Mouse (Mus musculus): ENCODE results near the gene Inhbb. TPM values are rescaled to one million over a fixed set of nuclear protein-coding genes. Genes with fewer than 3 reads are reported as not detected.

Inhbb gene
- polyA plus RNA-seq (2012; rRNA removed), result 4.3 and 5.1 TPM in 2 replicates

DNA sequence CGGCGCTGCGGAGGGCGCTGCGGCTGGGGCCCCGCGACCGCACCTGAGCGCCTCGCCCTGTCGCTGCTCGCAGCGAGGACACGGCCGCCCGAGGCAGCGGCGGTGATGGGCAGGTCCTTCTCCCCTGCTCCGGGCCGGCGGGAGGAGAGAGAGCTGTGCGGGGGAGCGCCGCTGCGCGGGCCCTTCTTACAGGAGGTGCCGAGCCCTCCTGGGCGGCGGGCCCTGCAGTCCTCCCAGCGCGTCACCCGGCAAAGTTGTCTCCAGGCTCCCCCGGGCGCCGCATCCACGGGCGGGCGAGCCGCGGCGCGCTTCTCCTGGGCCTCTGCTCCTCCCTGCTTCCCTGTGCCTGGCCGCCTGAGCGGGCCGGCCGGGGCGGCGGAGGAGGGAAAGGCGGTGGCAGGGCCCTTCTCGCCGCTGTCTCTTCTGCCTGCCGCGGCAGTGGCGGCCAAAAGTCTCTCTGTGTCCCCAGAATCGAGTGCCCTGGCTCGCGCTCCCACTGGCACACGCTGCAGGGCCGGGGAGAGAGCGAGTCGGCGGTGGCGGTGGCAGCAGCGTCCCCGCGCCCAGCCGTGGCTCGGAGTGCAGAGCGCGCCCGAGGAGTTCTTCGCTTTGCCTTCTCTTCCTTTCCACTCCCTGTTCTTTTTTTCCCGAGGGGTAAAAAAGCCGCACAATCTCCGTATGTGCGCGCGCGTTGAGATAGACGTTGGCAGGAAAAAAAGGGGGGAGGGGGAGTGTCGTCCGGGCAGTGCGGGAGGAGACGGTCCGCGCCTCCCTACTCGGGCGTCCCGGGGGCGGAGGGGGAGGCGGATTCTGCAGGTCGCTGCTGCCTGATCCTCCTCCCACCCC is at the start of gene Inhbb:
TSS of gene Inhbb (minus strand) at position 673 of the 846 bp plus-strand sequence.
- peak; percentile 53 for DNase-seq (ENCODE audit: low spot score)

DNA sequence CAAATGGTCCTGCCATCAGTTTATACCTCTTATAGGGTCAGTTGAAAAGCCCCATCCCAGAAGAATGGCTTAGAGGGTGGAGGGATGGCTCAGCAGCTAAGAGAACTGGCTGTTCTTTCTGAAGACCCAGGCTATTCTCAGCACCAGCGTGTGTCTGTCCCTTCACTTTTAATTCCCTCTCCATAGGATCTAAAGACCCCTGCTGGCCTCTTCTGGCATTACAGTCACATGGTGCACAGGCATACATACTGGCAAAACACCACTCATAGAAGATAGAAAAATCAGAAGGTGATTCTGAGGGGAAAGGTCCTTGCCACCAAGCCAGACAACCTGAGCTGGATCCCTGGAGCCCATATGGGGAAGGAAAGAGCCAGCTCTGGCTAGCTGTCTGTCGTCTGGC is 41.3 kb upstream of the Inhbb start:
- DNase-seq (ENCODE audit: low spot score), result no peak

DNA sequence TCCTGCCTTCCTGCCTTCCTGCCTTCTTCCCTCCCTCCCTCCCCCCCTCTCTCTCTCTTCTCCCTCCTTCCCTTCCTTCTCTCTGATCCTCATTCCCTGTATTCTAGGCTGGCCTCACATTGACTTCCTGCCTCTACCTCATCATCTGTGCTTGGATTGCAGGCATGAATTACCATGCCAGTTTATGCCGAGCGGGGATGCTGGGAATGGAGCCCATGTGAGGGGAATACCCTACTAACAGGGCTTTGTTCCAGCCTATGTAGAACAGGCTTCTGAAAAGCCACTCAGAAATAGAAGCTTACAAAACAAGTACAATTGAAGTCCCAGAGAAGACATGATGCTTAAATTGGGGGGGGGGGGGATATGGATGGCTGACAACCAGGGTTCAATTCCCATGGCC is 38.0 kb upstream of the Inhbb start:
- DNase-seq (ENCODE audit: low spot score), result no peak

DNA sequence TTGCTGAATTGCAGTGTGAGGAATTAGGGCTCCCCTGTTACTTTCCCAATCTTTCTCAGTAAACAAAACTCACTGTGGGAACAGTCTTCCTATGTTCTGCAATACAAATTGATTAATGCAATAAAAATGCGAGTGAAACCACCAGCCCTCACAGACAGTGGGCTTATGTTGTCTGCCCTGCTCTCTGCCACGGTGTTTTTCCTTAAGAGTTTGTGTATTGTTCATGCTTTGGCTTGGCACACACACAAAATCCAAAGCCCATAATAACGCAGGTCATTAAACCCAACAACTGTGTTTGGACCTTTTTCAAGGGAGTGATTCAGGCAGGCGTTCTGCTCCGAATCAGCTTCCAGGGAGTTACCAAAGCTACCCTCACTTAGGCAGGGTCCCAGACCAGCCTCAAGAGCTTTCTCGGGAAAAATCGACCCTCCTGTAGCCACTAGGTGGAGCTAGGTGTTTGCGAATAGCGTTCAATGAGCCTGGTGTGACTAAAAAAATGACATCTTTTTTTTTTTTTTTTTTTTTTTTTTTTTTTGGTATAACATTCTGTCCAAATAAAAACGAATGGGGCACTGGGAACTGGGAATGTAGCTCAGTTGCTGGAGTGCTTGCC is 36.1 kb upstream of the Inhbb start:
- no peak for DNase-seq (ENCODE audit: low spot score)

DNA sequence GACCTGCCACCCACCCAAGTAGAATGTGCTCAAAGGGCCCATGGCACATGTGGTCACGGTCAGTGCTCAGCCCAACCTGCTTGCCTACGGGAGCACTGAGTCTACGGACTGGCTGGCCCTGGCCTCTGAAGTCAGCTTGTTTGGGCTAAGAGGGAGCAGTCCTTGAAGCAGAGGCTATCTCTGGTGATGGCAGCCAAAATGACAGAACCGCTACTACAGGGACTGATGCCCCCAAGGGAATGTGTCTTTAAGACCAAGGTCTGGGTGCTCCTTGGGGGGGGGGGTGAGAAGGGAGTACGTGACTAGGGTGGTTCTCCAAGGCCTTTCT is 35.4 kb upstream of the Inhbb start:
- DNase-seq (ENCODE audit: low spot score), result no peak

DNA sequence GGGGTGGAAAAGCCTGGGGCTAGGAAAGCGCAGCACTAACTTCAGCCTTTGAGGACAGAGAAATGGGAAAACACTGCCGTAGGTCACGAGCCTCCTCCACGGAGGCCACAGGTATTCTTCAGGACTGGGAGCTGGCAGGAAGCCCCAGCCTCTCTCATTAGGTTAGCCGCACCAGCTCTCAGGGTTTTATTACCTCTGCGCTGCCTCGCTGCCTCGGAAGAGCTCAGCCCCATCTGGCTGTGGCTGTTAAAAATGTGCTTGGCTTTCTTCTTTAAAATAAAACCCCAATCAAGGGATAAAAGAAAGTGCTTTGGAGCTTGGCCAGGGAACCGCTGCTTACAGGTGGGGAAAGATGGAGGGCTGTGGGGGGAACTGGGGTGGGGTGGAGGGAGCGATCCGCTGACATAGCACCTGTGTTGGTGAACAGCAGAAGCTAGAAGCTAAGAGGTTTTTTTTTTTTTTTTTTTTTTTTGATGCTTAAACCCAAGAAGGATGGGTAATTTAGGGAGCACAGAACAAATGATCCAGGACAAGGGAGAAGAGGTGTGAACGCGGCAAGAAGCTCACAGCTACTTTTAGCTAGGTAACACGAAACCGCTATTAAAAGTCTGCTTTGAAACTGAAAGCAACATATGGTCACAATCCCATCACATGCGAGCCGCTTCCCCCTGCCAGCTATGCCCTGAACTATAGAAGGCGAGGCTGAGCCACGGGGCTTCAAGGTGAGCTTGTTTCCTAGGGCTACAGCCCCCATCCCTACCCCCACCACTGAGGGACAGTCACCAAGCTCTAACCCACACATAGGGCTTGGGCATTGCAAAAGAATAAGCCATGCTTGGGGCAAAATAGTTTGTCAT is 34.9 kb upstream of the Inhbb start:
- DNase-seq (ENCODE audit: low spot score), result no peak

DNA sequence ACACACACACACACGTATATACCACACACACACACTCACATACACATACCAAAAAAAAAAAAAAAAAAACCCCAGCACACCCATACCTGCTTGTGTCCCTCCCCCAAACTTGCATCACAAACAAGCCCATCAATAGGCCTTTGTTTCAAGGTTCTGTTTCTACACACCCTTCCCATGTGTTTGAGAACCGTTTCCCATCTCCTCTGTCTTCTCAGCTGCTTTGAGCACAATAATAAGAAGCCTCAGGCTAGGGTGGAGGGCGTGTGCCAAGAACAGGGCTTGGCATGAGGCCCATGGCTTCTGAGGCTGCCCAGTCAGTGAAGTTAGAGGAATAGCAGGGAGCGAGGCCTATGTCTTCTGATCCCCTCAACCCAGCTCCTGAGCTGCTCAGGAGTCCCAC is 31.7 kb upstream of the Inhbb start:
- no peak for DNase-seq (ENCODE audit: low spot score)

DNA sequence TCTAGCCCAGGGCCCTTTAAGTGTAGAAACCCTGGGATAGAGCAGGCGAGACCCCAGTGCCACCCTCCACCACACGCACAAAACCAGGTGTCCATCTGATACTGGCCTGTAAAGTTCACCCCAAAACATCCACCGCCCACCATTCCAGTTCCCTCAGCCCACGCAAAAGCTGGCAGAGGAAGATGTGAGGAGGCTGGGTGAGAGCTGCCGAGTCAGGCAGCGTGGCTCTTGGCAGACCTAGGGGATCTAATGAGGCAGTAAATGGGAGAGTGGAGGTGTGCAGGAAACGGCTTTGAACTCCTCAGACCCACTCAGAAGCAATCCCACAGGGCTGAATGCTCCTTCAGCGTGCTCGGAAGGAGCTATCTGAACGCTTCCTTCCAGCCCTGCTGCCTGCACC is 29.4 kb upstream of the Inhbb start:
- DNase-seq (ENCODE audit: low spot score), result no peak

DNA sequence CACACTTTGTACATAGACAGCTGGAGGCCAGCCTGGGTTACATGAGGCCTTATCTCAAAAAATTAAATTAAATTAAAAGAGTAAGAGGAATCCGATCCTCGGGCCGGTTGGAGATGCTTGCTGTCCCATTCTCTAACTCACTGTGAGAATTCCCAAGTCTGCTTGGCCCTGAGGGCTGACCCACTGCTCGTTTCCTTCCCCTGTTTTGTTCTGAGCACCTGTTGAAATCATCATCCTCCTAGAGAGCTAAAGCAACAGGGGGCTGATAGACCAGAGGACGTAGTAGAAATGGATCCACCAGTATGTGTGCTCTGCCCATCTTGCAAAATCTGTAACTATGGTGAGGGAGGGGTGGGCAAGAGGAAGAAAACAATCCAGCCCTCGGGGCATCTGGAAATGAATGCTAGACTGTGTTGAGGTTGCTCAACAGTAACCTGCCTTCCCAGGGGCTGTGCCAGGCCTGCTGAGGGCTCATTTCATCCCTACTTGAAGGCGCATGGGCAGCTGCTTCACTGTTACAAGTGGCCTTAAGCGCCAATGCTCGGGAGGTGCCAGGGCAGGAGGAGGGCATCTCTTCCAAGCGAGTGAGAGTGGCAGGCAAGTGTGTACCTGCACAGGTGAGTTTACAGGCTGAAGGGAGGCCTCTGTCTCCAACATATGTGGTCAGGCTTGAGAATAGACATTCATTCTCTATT is 28.8 kb upstream of the Inhbb start:
- DNase-seq (ENCODE audit: low spot score), result no peak

DNA sequence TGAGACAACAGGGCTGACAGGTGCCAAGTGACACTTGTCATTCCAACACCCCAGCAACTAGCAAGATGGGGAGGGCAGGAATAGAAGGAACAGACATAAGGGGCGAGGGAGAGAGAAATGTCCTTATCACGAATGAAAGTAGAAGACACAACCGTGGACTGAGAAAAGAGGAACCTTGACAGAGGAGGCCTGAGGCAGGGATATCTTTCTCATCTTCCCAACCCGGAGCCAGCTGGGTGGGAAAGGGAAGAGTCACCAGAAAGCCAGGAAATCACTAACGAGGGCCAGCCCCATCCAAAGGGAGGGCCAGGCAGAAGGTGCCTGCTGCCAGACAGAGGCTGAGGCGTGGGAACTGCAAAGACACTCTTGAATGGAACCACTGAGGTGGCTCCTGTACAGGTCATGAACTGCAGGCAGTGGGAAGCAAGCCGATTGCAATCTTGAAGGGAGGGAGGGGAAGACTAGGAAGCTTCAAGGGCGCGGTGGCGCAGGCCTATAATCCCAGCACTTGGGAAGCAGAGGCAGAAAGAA is 24.8 kb upstream of the Inhbb start:
- DNase-seq (ENCODE audit: low spot score), result no peak

DNA sequence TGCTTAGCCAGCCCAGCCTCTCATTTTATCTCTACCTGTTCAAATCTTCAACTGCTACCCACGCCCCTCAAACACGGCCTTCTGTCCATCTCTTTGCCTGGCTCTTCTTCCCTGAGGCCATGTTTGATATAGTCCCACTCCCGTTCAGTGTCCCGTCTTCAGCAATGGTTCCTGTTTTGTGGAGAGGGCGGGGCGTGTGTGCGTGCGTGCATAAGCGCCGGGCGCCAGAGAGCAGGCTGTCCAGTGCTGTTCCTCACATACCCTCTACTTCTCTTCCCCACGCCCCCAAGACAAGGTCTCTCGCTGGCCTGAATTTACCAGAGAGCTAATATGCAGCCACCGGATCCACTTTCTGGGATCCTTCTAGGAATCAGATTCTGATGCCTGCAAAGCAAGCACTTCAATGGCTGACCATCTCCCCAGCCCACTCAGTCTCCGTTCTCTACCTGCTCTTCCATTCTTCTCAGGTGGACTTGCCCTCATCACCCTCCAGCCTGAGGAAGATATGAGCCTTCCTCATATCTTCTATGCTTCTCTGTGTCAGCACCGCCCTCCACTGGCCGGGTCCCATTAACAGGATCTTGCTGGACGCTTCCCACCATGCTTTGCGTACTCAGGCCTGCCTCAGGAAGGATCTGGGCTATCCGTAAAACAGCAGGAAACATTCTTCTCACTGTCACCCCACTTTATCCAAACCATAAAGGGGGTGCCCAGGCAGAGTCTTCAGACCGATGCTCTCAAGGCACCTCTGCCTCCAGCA is 21.7 kb upstream of the Inhbb start:
- DNase-seq (ENCODE audit: low spot score), result no peak

DNA sequence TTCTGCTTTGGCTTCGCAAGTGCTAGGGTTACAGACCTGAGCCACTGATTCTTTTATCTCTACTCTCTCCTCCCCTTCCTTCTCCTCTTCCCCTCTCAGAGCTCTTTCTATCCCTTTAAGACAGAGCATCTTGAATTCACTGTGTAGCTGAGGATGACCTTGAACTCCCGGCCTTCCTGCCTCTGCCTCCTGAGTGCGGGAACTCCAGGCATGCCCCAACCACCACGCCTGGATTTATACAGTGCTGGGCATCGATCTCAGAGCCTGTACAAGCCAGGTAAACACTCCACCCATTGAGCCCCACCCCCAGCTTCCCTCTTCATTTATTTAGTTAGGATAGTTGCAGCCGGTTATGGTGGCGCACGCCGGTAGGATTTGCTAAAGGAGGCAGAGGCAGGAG is 20.9 kb upstream of the Inhbb start:
- no peak for DNase-seq (ENCODE audit: low spot score)

DNA sequence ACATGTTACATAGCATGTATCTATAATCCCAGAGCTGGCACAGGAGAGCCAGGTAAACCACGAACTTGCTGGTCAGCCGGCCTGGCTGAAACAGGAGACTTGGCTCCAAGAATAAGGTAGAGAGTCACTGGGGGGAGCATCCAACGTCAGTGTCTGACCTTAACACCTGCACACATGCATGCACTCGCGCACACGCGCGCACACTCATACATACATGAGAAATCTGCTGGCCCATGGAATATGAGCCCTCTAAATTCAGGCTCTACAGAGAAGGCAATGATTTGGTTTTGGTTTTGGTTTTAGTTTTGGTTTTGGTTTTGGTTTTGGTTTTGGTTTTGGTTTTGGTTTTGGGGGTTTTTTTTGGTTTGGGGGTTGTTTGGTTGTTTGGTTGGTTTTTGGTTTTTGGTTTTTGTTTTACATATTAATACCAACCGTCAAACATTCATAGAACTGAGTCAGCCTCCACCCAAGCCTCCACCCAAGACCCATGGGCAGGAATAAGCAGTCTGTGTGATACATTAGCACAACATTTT is 16.1 kb upstream of the Inhbb start:
- DNase-seq (ENCODE audit: low spot score), result no peak

DNA sequence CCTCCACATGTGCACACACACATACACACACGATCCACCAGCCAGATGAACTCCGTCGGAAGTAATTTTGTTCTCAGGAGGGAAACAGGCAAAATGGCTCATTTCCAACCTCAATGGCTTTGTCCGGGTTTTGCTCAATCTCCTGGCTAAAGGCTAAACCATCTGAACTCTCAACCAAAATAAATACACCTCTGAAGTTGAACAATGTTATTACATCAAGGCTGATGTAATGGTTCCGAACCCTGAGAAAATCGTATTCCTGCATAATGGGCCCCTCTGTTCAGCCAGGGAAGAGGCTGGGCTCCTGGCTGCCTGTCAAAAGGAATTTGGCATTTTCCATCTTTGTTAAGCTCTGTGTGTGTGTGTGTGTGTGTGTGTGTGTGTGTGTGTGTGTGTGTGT is 15.4 kb upstream of the Inhbb start:
- no peak for DNase-seq (ENCODE audit: low spot score)

DNA sequence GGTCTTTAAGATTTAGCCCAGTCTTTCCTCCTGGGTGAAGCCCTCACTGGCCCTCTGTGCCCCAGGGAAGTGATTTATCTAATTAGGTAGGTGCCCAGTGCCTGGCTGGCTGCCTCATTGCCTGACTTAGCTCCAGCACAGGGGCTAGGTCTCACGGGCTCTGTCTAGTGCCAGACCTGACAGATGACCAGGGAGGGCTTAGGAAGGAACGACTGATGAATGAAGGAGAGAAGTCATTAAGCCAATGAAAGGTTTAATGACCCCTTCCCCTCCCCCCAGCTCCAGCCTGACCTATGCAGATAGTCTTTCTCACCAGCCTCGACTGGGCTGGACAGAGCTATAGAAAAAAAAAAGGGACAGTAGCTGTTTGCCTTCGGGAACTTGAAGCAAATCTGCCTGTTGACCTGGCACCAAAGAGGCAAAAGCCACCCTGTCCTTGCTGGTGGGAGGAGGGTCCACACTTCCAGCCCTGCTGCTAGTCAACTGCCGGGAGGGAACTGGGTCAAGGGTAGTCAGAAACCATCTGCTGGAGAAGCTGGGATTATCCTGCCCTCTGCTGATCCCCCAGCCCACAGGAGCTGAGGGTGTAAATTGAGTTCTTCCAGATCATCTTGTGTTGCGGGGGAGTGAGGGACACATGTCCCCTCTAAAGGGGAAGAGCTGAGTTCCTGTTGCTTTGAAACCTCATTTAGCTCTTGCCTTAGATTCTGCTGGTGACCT is 2.3 kb upstream of the Inhbb start:
- DNase-seq (ENCODE audit: low spot score), result no peak

DNA sequence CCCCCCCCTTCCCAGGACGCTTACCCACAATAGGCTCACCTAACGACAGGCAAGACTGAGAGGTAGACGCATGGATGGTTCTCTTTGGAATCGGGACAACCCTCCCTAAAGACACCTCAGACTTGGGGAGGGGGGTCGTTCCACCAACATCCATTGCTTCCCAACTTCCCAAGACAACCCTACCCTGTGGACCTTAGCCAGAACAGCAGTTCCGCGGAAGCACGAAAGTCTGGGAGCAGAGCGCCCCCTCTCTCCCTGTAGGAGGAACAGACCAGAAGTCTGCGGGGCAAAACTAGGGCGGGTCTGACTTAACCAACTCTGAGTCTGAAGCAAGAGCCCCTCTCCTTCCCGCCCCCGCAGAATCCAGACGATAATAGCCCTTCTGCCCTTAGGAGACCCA is 1.5 kb upstream of the Inhbb start:
- peak; percentile 31 for DNase-seq (ENCODE audit: low spot score)

DNA sequence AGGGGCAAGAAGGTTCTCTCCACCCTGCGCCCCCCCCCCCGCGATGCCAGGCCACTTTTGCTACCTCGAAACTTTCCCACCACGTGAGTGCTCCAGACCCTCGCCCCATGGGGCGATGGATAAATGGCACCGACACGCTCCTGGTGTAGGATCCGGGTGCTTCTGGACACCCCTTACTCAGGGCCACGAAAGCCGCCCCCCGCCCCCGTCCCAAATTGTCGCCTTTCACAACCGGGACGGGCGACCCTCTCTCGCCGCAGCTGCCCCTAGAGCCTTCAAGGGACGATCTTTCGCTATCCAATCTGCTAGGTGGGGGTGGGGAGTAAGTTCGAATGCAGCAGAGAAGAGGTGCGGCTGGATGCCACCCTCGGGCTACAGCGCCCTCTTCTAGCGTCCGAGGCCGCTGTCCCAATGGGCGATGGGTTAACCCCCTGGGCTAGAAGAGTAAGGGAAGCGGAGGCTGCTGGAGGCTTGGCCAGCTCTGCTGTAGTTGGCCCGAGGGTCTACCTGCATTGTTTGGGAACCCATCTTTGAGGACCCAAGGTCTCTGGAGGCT is 490 bp upstream of the Inhbb start:
- DNase-seq (ENCODE audit: low spot score), result no peak

DNA sequence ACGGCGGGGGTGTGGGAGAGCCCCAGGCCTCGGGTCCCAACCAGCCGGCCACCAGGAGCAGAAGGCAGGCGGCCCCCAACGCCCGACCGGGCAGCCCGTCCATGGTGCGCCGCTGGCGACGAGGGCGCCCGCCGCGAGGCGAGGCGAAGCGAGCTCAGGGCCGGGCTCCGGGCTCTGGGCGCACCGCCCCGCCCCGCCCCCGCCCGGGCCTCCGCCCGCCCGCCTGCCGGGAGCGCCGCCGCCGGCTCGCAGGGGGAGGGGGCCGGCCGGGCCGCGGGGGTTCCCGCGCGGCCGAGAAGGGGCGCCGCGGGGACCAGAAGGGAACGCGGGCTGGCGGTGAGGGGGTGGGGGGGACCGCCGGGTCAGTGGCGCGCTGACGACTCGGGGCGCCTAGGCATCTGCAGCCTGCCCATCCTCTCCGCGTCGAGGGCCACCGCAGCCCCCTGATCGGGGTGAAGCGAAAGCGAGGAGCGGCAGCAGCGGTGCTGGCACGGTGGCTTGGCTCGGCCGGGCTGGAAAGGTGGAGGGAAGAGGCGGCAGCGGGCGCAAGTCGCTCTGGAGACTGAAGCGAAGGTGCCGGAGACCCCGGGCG is 968 bp downstream of the Inhbb start:
- DNase-seq (ENCODE audit: low spot score), result peak; percentile 56

DNA sequence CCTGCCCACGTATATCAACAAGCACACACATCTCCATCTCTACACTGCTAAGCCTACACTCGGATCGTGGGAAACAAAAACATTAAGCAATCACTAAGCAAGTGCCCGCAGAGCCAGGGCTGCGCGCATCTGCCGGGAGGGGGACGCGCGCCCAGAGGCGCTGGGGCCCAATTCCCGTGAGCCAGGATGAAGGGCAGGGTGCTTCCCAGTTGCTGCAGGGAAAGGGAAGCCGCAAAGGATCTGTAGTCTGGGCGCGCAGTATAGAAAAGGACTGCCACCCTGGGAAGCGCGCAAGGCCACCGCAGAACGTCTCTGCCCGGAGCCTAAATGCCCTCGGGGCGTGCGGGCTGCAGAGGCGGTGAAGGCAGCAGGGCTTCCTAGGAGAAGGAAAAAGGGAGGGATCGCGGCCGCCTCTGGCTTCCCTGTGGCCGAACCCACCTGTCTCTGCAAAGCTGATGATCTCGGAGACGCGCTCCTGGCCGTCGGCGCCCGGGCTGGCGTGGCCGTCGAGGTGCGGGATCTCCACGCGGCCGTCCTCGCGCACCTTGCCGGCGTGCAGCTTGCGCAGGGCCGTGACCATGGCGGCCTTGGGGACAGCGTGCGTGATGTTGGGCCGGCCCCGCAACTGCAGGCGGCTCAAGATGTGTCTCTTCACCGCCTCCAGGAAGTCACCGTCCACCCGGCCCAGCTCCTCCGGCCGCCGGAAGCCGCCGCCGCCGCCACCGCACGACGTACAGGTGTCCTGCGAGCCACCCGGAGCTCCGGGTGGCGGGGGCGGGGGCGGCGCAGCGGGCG is 1.7 kb downstream of the Inhbb start:
- DNase-seq (ENCODE audit: low spot score), result peak; percentile 29
